Mouse (Mus musculus) induced T-regulatory cell, adult 2 months (primary cell): Measurements from ENCODE around the gene St7l.
"Not testable (repeated sequence)": the region's sequence is repeated elsewhere in the genome, so short reads cannot be mapped to it uniquely, and the experiment has no call there.

Experiments
- DNase-seq: peaks from one replicate; pipeline ENCODE4 v3.0.0-alpha.2; 2012; ENCODE audit warnings: low read depth

The St7l gene

GRCm38 (mm10) chr3:104863786-104864650, at the start of gene St7l, which contains the start of gene Capza1:
TSS of gene St7l (plus strand) at chr3:104864005.
TSS of gene Capza1 (minus strand) at chr3:104864505.
- peak; percentile 92 for DNase-seq

- no peak for DNase-seq
Measured at GRCm38 (mm10) chr3:104814746-104815145, 49.1 kb upstream of the St7l start.

- no peak for DNase-seq
Measured at GRCm38 (mm10) chr3:104815346-104815745, 48.5 kb upstream of the St7l start.

GRCm38 (mm10) chr3:104816130-104816529, 47.7 kb upstream of the St7l start:
- DNase-seq = no peak

- peak; percentile 68 for DNase-seq
Measured at GRCm38 (mm10) chr3:104817481-104817990, 46.3 kb upstream of the St7l start.

- DNase-seq = peak; percentile 89
Measured at GRCm38 (mm10) chr3:104817991-104818748, 45.6 kb upstream of the St7l start, which contains the start of gene Mov10. TSS of gene Mov10 (minus strand) at chr3:104818563.

GRCm38 (mm10) chr3:104818749-104819134, 45.1 kb upstream of the St7l start:
- DNase-seq = peak; percentile 57

- DNase-seq = no peak
Measured at GRCm38 (mm10) chr3:104820426-104820825, 43.4 kb upstream of the St7l start.

- DNase-seq = no peak
Measured at GRCm38 (mm10) chr3:104822413-104822812, 41.4 kb upstream of the St7l start.

- no peak for DNase-seq
Measured at GRCm38 (mm10) chr3:104835797-104836196, 28.0 kb upstream of the St7l start.

- DNase-seq = peak; percentile 57
Measured at GRCm38 (mm10) chr3:104841049-104841448, 22.8 kb upstream of the St7l start.

GRCm38 (mm10) chr3:104846601-104847000, 17.2 kb upstream of the St7l start:
- no peak for DNase-seq

- DNase-seq = no peak
Measured at GRCm38 (mm10) chr3:104854465-104854864, 9.3 kb upstream of the St7l start.

- no peak for DNase-seq
Measured at GRCm38 (mm10) chr3:104854866-104855265, 8.9 kb upstream of the St7l start.

- peak; percentile 64 for DNase-seq
Measured at GRCm38 (mm10) chr3:104856106-104856505, 7.7 kb upstream of the St7l start.

GRCm38 (mm10) chr3:104858560-104858959, 5.2 kb upstream of the St7l start:
- no peak for DNase-seq

GRCm38 (mm10) chr3:104864651-104865340, 991 bp downstream of the St7l start:
- peak; percentile 90 for DNase-seq

- no peak for DNase-seq
Measured at GRCm38 (mm10) chr3:104865341-104865788, 1.6 kb downstream of the St7l start.

- DNase-seq = not testable (repeated sequence)
Measured at GRCm38 (mm10) chr3:104866674-104867073, 2.9 kb downstream of the St7l start.

GRCm38 (mm10) chr3:104869611-104870010, 5.8 kb downstream of the St7l start:
- no peak for DNase-seq

GRCm38 (mm10) chr3:104888585-104888984, 24.8 kb downstream of the St7l start:
- DNase-seq = no peak

- DNase-seq = no peak
Measured at GRCm38 (mm10) chr3:104896141-104896540, 32.3 kb downstream of the St7l start.
